Mouse (Mus musculus) c-Kit-positive CD71-positive TER-119-negative erythroid progenitor cells, embryonic 14.5 days (primary cell): ENCODE data around the gene Slc2a6.

ENCODE experiments used
- DNase-seq: peaks from one replicate; pipeline ENCODE4 v3.0.0-alpha.2; 2013; ENCODE audit warnings: low read depth

Slc2a6 gene

DNA sequence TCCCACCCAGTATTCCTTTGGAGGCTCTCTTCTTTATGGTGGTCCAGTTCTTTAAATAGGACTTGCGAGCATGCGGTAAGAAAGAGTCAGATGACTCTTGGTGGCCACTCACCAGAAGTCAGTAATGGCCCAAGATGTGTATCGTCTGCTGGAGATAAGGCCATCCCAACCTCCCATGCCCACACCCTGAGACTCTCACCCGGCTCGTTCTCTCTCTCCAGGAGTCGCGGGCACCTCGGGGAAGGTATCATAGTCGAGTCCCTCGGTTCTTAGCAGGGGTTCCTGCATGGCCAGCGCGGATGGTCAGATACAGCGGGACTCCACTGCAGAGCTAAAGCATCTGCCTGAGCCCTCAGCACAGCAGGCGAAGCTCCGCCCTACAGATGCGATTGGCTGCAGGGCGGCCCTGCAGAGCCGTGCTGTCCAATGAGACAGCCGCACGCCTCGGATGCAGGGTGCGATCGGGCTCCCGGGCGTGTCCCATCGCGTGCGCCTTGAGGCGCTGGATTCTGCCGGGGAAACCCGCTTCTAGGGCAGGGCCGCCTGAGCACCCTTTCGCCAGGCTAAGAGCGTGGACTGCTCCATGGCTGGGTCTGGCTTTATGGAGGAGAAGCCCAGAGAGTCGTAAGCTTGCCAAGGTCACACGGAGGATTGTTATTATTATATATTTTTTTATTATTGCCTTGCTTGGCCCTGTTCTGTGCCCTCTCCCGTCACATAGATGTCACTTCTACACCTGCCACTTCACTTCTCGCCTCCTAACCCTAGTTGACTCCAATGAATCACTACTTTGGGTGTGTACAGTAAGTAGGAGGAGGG, at the start of gene Slc2a6:
TSS of gene Slc2a6 (minus strand) at position 381 of the 819 bp plus-strand sequence.
- peak; percentile 78 for DNase-seq

DNA sequence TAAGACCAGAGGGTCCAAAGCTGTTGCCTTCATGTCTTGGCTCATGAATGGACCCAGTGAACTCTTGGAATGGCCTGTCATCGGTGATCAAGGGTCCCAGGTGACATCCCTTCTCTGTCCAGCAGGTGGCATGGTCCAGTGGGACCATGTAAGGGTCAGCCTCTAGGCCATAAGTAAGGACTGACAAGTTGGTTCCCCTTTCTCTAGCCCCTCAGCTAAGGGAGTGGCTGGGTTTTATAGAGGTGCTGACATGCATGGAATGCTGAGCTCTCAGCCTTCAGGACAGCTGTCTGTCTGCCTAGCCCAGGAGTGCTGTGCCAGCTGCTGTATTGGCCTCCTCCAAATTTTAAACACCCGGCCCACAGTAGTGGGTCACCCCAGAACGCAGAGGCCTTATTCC, 47.7 kb upstream of the Slc2a6 start:
- peak; percentile 8 for DNase-seq

DNA sequence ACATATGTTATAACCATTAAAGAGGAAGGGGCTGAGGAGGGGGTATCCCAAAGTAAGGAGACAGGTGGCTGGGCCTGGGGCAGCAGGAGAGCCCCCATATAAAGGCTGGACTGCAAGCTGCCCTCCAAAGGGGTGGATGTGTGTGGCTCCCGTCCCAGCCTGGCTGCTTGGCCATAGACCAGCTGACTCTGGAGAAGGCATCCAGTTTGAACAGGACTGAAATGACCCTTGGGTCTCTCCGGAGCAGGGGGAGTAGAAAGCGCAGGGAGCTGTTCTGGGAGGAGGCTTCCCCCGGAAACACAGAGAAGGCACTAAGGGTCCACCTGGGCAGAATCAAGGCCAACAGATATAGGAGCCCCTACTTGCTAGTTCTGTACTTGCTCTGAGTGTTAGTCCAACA, 47.0 kb upstream of the Slc2a6 start:
- no peak for DNase-seq

DNA sequence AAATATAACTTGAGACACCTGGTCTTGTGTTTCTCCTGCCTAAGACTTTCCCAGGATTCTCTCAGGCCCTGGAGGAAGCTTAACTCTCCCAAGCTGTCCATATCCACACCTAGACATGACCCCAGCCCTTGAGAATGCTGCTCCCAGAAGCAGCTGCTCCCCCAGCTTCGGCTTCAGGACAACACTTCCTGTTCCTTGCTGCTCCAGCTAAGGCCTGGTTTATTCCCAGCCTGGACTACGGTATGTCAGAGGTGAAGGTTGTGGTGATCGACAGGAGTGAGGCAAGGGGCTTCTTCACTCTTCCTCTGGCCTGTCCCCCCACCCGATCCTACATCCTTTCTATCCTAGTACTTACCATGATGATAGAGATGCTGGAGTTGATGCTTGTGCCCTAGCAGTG, 45.6 kb upstream of the Slc2a6 start:
- no peak for DNase-seq

DNA sequence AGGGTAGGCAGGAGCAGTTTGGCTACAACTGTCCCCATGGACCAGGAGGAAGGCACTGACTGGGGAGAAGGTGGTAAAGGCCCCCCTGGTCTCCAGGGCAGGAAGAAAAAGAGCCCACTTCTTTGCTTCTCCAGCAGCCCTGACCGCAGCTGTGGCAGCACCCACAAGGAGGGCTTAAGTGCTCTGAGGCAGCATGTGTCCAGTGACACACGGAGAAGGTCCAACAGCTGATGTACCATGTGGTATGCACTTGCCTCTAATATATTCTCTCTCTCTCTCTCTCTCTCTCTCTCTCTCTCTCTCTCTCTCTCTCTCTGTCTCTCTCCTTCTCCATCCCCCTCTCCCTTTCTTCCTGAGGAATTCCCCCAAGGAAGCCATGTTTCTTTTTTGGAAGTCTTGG, 44.2 kb upstream of the Slc2a6 start, which contains the start of gene Mymk:
TSS of gene Mymk (minus strand) at position 202 of the 400 bp plus-strand sequence.
- no peak for DNase-seq

DNA sequence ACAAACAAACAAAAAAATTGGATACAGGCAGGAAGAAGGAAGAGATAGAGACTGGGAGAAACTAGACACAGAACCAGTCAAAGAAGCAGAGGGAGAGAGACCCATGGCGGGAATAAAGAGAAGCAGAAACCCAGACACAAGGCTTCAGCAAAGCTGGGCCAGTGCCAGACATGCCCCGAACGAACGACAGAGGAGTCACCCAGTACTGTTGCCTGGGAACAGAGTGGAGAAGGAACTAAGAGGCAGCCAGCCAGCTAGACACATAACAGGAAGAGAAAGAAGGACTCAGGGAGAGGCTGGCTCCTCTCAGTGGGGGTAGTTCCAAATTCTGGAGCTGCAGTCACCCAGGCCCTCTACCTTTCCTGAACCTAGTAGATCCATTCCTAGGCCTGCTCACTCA, 43.3 kb upstream of the Slc2a6 start:
- no peak for DNase-seq

DNA sequence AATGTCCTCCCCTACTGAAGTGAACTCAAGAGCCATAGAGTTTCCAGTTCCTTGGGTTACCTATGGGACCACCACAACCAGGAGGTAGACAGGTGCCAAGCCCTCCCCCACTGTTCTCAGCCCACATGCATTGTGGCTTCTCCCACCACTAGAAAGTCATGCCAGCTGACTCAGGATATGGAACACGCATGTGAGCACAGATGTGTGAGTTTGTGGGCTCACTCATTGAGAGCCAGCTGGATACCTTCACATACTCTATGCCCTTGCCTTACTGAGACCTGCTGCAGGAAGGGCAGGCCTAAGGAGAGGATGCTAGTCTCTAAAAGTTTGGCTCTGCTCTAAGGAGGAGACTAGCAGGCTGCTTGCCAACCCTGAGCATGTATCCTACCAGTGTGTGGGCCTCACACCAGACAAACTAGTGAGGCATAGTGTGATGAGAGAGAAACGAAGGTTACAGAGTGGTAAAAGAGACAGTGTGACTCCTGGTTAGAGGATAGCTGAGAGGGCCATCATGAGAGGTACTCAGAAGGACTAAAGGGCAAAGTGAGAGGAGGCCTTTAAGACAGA, 42.5 kb upstream of the Slc2a6 start:
- no peak for DNase-seq

DNA sequence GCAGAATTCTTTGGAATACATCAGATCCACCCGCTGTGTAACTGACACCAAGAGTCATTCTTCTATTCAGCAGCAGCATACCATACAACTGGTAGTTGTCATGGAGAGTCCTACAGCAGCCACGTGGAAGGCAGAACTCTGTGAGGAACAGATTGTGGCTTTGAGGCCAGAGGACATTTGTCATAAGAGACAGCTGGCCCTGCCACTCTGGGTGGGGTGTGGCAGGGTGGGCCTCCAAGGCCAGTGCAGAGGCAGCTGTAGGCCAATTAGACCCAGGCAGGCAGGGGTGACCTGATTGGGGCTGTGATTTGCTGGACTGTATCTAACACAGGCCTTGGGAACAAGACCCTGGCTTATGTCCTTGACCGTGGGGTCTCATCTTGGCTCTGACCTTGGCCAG, 41.8 kb upstream of the Slc2a6 start:
- DNase-seq = no peak

DNA sequence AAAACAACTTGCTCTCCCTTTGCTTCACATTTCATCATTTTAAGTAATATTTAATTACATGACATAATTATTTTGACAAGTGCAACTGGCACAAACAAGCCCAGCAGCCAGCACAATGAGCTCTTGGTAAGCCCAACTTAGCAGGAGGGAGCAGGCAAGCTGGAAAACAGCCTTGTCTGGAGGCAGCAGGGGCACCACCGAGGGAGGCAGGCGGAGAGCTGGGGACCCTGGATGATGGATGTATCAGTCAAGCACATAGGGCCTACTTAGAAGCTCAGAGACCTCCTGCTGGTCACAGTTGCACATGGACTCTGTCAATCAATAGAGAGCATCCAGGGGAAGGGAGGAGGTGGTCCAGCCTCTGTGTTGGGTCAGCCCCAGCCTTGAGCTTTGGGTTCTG, 40.2 kb upstream of the Slc2a6 start:
- DNase-seq = no peak

DNA sequence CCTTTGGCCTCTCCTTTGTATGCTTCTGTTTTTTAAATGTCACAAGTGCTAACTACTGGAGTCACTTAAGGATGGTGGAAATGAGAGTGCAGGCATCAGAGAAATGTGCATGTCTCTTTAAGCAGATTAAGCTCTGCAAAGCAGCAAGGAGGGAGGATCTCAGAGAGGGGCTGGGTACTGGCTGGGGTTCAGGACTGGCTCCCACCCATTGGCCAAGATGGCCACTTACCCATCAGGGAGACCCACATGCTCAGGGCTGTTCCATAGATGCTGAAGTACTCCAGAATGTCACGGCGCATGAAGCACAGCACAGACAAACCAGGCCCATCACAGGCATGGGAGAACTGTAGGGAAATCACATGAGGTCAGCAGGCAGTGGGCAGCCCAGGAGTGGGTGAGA, 39.3 kb upstream of the Slc2a6 start:
- no peak for DNase-seq

DNA sequence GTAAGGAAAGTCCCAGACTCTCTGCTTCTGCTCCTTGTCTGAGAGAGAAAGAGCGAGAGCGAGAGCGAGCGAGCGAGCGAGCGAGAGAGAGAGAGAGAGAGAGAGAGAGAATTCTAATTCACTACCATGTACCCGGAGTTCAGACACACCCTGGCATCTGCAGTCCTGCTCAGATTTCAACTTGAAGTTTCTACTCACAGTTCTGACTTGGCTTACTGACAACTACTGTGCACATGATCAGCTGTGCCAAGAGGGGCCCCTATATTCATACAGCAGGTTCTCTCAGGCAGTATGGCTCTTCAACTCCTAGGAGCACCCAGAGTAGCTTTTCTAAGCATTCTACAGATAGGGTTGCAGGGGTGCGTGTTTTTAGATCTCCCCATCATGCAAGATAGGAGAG, 31.4 kb upstream of the Slc2a6 start:
- no peak for DNase-seq

DNA sequence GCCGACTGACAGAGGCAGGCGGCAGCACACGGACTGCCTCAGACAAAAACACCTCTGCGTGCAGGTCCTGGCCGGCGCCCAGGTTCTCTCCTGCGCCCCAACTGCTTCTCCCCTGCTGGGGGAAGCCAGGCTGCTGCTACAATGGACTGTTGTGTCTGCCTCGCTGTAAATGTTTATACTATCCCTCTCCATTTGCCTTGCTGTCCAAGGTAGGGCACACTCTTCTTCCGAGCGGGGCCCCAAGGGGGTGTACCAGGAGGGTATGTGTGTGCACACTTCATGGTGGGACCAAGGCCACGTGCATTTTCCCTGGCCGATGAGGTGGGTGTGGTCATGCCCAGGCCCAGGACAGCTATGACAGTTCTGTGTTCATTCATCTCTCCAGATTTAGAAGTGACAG, 31.0 kb upstream of the Slc2a6 start:
- DNase-seq = no peak

DNA sequence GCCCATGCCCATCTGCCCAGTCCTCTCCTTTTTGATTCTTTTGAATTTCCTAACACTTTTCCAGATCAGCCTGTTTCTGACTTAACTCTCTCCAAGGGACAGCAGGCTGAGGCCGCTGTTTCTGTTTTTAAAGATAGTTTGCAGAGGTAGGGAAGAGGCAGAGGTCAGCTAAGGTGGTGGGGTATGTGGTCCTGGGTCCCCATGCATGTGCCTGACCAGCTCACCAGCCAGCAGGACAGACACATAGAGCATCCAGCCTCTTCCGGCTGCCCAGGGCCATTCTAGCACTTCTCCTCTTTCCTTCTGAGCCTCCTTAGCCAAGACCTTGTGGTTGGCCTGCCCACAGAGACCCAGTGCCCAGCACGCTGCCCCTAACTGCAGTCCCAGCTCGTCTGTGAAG, 30.5 kb upstream of the Slc2a6 start:
- DNase-seq = no peak

DNA sequence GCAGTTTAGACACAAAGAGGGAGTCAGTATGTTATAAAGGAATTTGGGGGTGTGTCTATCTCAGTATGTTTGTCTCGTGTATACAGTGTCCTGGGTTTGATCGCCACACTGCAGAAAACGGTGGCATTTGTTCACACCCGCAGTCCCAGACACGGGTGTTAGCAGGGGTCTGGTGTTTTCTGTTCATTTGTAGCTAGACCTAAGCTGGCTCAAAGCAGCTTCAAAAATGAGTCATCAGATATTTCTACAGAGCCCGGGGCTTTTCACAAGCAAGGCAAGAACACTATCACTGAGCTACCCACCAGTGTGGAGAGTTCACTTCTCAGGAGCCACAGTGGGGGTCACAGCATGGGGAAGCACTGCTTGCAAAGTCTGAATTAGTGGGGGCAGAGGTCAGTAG, 21.6 kb upstream of the Slc2a6 start:
- DNase-seq = no peak

DNA sequence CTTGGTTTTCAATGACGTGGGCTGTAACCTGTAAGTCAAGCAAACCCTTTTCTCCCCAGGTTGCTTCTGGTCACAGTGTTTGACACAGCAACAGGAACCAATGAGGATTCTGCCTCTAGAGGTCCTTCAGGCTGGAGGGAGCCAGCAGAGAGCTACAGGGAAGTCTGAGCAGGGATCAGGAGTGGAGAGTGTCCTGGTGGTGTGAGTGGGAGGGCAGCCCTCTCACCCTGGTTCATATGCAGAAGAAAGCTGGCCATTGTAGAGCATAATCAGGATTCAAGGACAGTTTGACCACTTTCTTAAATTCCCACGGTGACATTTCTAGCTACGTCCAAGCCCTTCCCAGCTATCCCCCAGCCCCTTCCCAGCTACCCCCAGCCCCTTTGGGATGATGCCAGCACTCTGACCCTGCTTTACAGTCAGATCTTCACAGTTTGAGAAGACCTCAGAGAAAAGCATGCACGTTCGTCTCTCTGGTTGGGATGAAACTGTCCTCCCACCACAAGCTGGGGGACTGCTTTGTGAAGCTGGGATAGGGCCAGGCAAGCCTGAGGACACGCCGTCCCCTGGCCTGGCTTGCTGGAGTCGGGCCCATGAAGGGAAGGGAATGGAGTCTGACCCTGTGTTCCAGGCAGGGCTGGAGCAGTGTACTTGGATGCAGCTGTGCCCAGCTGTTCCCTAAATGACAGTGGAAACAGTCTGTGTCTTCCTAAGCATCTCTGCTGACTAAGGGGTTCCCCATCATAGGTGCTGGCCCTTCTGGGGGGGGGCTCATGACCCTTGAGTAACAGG, 18.4 kb upstream of the Slc2a6 start:
- no peak for DNase-seq

DNA sequence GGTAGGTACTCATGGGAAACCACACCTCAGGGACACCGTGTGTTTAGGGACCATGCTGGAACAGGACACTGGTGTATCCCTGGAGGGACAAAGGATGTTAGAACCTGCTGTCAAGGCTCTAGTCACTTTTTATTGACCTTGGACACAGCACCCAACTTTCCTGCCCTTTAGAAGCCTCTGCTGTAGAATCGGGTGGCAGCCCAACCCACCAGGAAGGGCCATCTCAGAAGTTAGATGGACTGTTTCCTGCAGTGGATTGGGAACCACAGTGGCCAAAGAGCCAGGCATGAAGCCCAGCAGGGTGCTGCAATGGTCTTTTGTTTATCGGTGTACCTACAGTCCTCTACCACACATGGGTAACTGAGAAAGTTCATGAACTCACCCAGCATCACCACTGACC, 16.8 kb upstream of the Slc2a6 start:
- no peak for DNase-seq

DNA sequence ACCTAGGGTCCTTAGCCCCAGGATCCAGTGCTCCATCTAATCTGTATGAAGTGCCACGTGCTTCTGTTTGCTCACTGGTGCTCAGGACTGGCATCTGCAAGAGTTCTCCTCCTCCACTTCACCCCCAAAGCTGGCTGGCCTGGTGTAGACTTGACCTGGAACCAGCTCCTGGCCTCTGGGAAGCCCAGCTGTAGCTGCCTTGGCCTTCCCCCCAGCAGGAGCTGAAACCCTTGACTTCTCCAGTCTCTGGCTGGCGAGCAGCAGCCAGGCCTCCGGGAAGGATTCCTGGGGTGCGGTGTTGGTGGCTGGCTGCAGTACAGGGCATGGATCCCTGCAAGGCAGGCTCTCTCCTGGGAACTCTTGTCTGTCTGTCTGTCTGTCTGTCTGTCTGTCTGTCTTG, 16.4 kb upstream of the Slc2a6 start:
- DNase-seq = no peak

DNA sequence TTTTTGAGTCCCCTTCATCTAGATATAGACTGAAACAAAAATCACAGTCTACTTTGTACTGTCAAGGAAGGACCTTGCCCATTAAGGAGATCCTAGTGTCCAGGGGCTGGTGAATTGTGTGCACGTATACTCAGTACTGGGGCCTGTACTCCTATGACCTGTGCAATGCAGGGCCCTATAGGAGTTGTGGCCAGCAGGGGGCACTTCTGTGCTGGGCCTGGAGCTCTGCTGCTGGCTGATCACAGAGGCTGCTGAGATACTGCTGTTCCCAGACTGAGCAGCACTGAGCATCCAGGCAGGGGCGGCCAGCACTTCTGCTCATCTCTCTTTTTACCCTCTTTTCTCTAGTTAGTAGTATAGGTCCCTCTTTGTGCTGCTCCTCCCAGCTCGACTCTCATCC, 15.7 kb upstream of the Slc2a6 start:
- DNase-seq = no peak

DNA sequence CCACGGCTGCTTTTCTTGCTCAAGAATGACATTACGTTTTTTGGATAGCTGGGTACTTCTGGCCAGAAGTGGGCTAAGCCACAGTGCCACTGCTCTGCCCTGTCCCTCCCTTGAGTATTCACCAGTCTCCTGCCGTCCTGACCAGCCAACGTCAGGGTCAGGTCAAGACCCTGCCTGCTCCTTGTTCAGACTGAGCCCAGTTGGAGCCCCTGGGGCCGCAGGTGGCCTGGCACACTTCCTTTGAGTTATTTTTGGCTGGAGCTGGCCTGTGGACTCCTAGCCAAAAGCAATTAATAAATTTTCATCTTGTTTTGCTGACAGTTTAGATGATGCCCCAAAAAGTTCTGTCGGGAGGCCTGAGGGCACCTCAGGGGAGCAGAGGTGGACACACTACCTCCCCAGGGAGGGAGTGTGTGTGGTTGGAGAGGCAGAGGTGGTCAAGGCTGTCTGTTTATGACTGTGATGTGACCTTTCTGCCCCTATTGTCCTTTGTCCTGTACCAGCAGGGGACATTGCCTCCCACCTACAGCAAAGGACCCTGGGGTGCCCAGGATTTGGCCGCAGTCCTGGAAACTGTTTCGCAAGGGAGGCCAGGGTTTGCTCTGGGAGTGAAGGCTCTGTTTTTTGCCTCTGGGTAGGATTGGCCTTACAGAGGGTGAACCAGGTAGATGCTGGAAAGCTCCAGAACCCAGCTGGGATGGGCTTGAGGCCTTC, 14.5 kb upstream of the Slc2a6 start:
- no peak for DNase-seq

DNA sequence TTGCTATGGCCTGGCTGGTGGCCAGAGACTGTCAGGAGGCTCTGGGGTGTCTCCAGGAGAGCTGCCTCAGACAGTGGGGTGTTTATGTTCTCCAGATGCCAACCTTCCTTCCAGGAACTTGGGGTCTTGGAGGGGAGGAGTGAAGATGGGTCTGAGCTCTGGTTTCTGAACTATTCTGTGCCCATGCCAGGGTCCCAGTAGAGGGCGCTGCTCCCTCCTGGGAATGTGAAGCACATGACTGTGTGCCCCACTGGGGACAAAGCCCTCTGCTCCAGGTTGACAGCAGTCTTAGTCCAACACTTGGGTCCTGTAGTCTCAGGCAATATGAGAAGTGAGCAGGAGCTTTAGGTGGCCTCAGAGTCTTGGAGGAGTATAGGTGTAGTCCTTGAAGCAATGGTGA, 11.5 kb upstream of the Slc2a6 start:
- no peak for DNase-seq

DNA sequence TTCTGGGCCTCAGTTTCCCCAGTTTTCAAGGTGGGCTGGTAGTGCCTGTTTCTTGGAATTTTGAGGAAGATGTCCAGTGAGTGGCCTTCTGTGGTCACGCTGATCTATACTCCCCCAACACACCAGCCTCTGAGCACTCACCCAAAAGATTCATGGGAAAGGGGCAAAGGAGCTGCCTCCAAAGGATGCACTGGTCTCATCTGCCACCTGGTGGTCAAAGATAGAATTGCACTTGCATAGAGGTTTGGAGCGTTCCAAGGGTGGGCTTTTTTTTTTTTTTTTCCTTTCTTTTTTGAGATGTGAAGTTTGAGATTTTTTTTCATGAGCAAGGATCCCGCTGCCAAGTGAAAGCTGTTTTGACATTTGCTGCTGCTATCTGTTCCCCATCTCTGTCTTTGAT, 10.8 kb upstream of the Slc2a6 start:
- peak; percentile 51 for DNase-seq

DNA sequence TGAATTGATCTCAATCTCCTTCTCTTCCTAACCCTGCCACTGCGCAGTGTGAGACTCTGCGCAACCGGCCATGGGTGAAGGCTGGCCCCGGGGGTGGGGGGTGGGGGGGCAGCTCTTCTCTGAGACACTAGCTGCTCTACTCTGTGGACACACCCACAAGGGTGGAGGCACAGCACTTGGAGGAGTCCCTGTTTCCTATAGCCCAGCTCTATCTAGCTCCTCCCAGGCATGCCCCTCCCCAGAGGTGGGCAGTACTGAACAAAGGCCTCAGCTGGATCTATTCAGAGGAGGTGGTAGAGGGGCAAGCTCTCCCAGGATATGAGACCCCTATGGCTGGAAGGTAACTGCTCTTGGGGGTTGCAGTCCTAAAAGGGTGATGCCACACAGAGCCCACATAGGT, 9.2 kb upstream of the Slc2a6 start:
- no peak for DNase-seq

DNA sequence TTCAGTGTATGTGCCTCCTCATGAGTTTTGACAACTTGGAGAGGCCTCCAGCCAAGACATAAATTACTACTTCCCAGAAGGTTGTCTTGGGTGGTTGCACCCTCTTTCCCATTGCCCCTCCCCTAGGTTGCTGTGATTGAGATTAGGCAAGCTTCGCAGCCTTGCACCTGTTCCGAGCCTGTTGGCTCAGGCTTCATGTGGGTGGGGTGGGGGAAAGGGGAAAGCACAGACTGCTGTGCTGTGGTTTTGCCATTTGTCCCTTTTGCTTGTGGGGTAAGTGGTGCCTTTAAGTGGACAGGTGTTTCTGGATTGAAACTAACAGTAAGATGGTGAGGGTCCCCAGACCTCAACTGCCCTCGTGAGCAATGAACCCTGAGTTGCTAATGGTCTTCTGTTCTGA, 8.2 kb upstream of the Slc2a6 start:
- DNase-seq = no peak
